Mouse (Mus musculus) liver, embryonic 14.5 days (tissue): Measurements from ENCODE around the gene Ppp1ca.

Experiments
- CTCF ChIP-seq: IDR thresholded peaks from 2 replicates; pipeline ENCODE4 v1.5.1; 2016; ENCODE audit warnings: antibody characterized with exemption, low read depth, control low read depth
- EP300 ChIP-seq: IDR thresholded peaks from 2 replicates; pipeline ENCODE4 v1.6.1; 2016; ENCODE audit warnings: antibody characterized with exemption, low read depth

GRCm38 (mm10) chr19:4203604-4204326 lies 11.9 kb downstream of the Ppp1ca start:
- TF ChIP-seq CTCF = no peak
- TF ChIP-seq EP300 = no peak
